Mouse (Mus musculus): Measurements from ENCODE around the gene Blcap. TPM values are rescaled to one million over a fixed set of nuclear protein-coding genes. Genes with fewer than 3 reads are reported as not detected.

Gene Blcap
- polyA plus RNA-seq, 1 experiment: 89.1 TPM

- no peaks in the 10 kb centered on the region for H3K4me1 ChIP-seq (ENCODE audit: control insufficient read depth, insufficient read depth, low read length)
- TF ChIP-seq POLR2A (IDR thresholded peaks at IDR 0.05; ENCODE audit: extremely low read depth, insufficient read depth, low read length) (no peak), CTCF (IDR thresholded peaks at IDR 0.05; ENCODE audit: extremely low read depth, insufficient read depth, low read length) (no peak)
- H3K4me3 ChIP-seq (ENCODE audit: insufficient read depth, low read length): no peak overlapping the region
- no peak overlapping the region for H3K27ac ChIP-seq (ENCODE audit: insufficient read depth, low read length)
Observed at GRCm38 (mm10) chr2:157572786-157573185, 1.7 kb upstream of the Blcap start.

GRCm38 (mm10) chr2:157569796-157570485, 1.1 kb downstream of the Blcap start:
- TF ChIP-seq POLR2A (IDR thresholded peaks at IDR 0.05; ENCODE audit: extremely low read depth, insufficient read depth, low read length) (no peak), CTCF (IDR thresholded peaks at IDR 0.05; ENCODE audit: extremely low read depth, insufficient read depth, low read length) (no peak)
- Histone ChIP-seq H3K27ac (ENCODE audit: insufficient read depth, low read length) (no peak overlapping the region), H3K4me1 (ENCODE audit: control insufficient read depth, insufficient read depth, low read length) (peaks cover 2% of the 10 kb centered on the region; the same call in 1 of the 2 replicates), H3K4me3 (ENCODE audit: insufficient read depth, low read length) (no peak overlapping the region)

DNA sequence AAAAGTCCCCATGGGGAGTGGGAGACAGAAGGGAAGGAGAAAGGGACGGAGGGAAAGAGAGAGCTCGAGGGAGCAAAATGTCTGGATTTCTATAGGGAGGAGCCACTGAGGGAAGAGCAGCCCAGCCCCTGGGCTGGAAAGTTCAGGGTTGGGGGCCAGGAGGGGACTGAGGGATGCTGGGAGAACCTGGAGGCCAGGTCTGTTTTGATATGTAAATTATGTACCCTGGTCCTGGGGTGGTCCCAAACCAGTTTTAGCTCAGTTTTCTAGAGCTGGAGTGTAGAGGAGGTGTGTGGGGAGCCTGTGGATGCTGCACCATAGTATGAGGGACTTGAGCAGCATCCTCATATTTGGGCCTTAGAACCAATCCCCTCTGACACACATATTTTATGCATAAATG, 2.2 kb downstream of the Blcap start:
- peaks cover 5% of the 10 kb centered on the region; the same call in 1 of the 2 replicates for H3K4me1 ChIP-seq (ENCODE audit: control insufficient read depth, insufficient read depth, low read length)
- no peak overlapping the region for H3K4me3 ChIP-seq (ENCODE audit: insufficient read depth, low read length)
- no peak overlapping the region for H3K27ac ChIP-seq (ENCODE audit: insufficient read depth, low read length)
- TF ChIP-seq POLR2A (IDR thresholded peaks at IDR 0.05; ENCODE audit: extremely low read depth, insufficient read depth, low read length) (no peak), CTCF (IDR thresholded peaks at IDR 0.05; ENCODE audit: extremely low read depth, insufficient read depth, low read length) (no peak)

DNA sequence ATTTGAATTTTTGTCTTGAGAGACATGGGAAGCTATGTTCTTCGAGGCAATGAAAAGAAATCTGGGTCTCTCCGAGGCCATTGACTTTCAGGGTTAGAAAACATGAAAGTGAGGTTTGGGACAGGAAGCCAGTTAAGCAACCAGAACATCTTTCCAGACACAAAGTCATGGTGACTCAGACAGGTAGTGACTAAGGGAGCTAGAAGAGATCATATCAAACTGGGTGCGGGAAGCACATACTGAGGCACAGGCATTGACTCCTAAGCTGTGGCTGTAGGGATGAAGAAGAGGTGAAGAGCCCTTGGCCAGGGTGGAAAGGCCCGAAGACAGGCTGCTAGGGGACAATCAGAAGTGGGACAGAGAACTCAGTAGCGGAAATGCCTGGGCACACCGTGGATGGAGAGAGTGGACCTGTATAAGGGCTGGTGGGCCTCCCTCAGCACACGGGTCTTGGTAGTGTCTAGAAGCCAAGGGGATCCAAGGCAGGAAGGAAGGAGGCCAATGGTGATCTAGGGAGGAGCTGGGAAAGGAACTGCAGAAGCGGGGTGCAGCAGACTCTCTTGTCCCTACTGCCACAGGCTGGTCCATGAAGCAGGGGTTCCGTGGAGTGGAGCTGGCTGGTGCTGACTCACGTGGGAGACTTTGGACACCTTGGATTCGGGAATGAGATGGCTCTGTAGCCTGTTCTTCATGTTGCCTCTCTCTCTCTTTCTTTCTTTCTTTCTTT, 3.7 kb downstream of the Blcap start:
- Histone ChIP-seq H3K27ac (ENCODE audit: insufficient read depth, low read length) (no peak overlapping the region), H3K4me1 (ENCODE audit: control insufficient read depth, insufficient read depth, low read length) (peaks cover 5% of the 10 kb centered on the region; the same call in 1 of the 2 replicates), H3K4me3 (ENCODE audit: insufficient read depth, low read length) (no peak overlapping the region; the same call in 1 of the 2 replicates)
- TF ChIP-seq CTCF (IDR thresholded peaks at IDR 0.05; ENCODE audit: extremely low read depth, insufficient read depth, low read length) (no peak), POLR2A (IDR thresholded peaks at IDR 0.05; ENCODE audit: extremely low read depth, insufficient read depth, low read length) (no peak)

GRCm38 (mm10) chr2:157566260-157566952, 4.7 kb downstream of the Blcap start:
- TF ChIP-seq POLR2A (IDR thresholded peaks at IDR 0.05; ENCODE audit: extremely low read depth, insufficient read depth, low read length): peak; percentile 82; the same call in 1 of the 2 replicates
- TF ChIP-seq CTCF (IDR thresholded peaks at IDR 0.05; ENCODE audit: extremely low read depth, insufficient read depth, low read length): no peak
- Histone ChIP-seq H3K4me1 (ENCODE audit: control insufficient read depth, insufficient read depth, low read length) (peaks cover 5% of the 10 kb centered on the region; the same call in 1 of the 2 replicates), H3K4me3 (ENCODE audit: insufficient read depth, low read length) (peak overlapping the region; percentile 59), H3K27ac (ENCODE audit: insufficient read depth, low read length) (peak overlapping the region; percentile 96)

DNA sequence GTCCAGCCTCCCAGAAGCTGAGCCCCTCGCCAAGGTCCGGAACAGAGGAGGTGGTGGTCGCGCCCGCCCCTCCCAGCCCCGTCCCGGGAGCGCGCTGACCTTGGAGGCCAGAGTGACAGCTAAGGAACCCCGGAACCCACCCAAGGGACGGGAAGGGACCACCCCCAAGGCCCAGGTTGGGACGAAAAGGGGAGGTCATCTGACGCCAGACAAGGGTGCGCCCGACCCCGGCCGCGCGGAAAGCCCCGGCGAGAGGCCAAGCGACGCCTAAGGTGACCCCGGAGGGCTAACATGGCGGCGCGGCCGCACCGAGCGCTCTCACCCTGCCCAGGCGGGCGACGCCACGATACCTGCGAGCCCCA, 5.2 kb downstream of the Blcap start:
- H3K27ac ChIP-seq (ENCODE audit: insufficient read depth, low read length): peak overlapping the region; percentile 96
- TF ChIP-seq POLR2A (IDR thresholded peaks at IDR 0.05; ENCODE audit: extremely low read depth, insufficient read depth, low read length) (no peak), CTCF (IDR thresholded peaks at IDR 0.05; ENCODE audit: extremely low read depth, insufficient read depth, low read length) (no peak)
- H3K4me3 ChIP-seq (ENCODE audit: insufficient read depth, low read length): peak overlapping the region; percentile 59
- peaks cover 5% of the 10 kb centered on the region; the same call in 1 of the 2 replicates for H3K4me1 ChIP-seq (ENCODE audit: control insufficient read depth, insufficient read depth, low read length)

DNA sequence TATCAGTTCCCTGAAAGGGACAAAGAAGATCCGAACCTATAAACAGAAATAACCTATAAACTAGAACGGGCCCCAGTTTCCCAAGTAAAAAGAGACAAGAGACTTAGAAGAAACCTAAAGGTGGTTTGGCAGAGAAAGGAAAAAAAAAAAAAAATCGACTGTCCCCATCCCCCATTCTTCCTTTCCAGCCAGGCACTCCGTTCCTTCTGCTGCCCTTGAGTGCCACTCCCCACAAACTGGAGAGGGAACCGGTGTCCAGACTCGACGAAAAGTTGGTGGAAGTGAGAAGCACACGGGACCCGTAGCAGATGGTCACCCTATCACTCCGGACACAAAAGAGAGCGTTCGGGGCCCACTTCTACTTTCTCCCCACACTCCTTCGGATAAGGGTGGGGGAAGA, 5.6 kb downstream of the Blcap start:
- H3K27ac ChIP-seq (ENCODE audit: insufficient read depth, low read length): no peak overlapping the region
- TF ChIP-seq CTCF (IDR thresholded peaks at IDR 0.05; ENCODE audit: extremely low read depth, insufficient read depth, low read length) (no peak), POLR2A (IDR thresholded peaks at IDR 0.05; ENCODE audit: extremely low read depth, insufficient read depth, low read length) (no peak)

GRCm38 (mm10) chr2:157564723-157565122, 6.4 kb downstream of the Blcap start:
- TF ChIP-seq CTCF (IDR thresholded peaks at IDR 0.05; ENCODE audit: extremely low read depth, insufficient read depth, low read length): no peak
- TF ChIP-seq POLR2A (IDR thresholded peaks at IDR 0.05; ENCODE audit: extremely low read depth, insufficient read depth, low read length): no peak
- Histone ChIP-seq H3K27ac (ENCODE audit: insufficient read depth, low read length) (no peak overlapping the region), H3K4me3 (ENCODE audit: insufficient read depth, low read length) (peak overlapping the region; percentile 59; the same call in 1 of the 2 replicates), H3K4me1 (ENCODE audit: control insufficient read depth, insufficient read depth, low read length) (peaks cover 5% of the 10 kb centered on the region; the same call in 1 of the 2 replicates)

More for the DNA sequence above, 5.6 kb downstream of the Blcap start:
- Histone ChIP-seq H3K4me1 (ENCODE audit: control insufficient read depth, insufficient read depth, low read length) (peaks cover 5% of the 10 kb centered on the region; the same call in 1 of the 2 replicates), H3K4me3 (ENCODE audit: insufficient read depth, low read length) (peak overlapping the region; percentile 59)

DNA sequence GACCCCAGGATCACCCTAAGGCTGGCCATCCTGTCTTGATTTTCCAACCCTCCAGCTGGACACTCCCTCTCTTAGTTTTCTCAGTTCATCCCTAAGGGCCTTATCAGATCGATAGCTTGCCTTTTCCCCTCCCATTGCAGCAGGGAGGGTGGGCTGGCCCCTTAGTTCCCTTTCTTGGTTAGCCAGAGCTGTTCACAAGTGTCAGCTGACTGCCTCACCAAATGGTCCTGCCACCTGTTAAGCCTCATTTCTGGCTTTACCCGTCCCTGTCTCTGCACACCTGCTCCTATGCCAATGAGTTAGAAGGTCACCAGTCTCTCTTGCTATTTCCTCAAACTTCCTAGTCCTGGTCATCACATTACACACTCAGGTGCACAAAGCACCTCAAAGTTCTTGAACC, 8.0 kb downstream of the Blcap start:
- TF ChIP-seq CTCF (IDR thresholded peaks at IDR 0.05; ENCODE audit: extremely low read depth, insufficient read depth, low read length) (no peak), POLR2A (IDR thresholded peaks at IDR 0.05; ENCODE audit: extremely low read depth, insufficient read depth, low read length) (no peak)
- Histone ChIP-seq H3K4me3 (ENCODE audit: insufficient read depth, low read length) (no peak overlapping the region), H3K27ac (ENCODE audit: insufficient read depth, low read length) (no peak overlapping the region), H3K4me1 (ENCODE audit: control insufficient read depth, insufficient read depth, low read length) (peaks cover 5% of the 10 kb centered on the region; the same call in 1 of the 2 replicates)
